Mouse (Mus musculus) layer of hippocampus, adult 8-10 months (tissue): Measurements from ENCODE around the gene Commd7. TPM values are rescaled to one million over a fixed set of nuclear protein-coding genes. Genes with fewer than 3 reads are reported as not detected.

Experiments used
- DNase-seq, 2 experiments: peaks; one replicate each; pipeline ENCODE4 v3.0.0; 2022; ENCODE audit warnings: low spot score in 2 of 2
- total RNA-seq, 4 experiments: library from RNA; stranded (reverse); gene quantifications; 2 replicates each; pipeline ENCODE4 v1.2.4; 2022

Commd7 gene
- total RNA-seq, 4 experiments from 2014 or later, result 26.1 to 35.8 (median 29.9) TPM

DNA sequence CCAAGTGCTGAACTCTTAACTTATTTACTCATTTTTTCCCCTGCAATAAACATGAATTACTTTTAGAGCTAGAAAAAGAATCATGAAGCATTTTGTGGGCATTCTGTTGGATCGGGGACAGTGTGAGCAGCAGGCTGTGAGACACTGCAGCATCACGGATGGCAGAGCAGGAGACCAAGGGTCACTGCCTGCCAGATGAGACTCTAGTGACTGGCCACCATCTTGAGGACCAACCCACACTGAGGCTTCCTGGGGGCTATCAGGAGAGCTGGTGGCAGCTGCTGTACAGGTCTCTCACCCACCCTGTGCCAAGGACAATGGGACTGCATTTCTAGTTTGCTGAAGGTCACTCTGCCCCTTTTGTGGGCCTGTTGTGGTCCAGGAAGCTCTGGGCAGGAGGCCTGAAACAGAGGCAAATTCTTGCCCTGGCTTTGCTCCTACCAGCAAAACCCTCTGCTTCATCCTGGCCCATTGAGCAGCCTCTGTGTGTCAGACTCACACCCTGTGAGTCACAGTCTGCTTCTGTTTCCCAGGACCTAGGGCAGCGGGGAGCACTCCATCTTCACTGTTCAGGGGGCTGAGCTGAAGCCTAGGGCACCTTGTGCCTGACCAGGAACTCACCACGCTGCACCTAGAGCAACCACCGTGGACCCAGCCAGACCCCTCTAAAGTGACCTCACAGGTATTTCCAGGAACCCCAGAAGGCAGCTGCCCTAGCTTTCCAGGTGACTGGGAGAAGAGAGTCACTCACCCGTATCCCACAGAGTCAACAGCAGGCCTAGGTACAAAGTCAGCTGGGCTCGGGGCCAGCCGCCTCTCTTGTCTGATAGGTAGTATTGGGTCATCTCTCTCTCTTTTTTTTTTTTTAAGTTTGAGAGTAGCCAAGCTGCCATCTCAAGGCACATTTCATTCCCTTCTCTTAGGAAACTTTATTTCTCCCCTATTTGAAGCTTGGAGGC is 40.2 kb downstream of the Commd7 start:
- DNase-seq, result no peak

DNA sequence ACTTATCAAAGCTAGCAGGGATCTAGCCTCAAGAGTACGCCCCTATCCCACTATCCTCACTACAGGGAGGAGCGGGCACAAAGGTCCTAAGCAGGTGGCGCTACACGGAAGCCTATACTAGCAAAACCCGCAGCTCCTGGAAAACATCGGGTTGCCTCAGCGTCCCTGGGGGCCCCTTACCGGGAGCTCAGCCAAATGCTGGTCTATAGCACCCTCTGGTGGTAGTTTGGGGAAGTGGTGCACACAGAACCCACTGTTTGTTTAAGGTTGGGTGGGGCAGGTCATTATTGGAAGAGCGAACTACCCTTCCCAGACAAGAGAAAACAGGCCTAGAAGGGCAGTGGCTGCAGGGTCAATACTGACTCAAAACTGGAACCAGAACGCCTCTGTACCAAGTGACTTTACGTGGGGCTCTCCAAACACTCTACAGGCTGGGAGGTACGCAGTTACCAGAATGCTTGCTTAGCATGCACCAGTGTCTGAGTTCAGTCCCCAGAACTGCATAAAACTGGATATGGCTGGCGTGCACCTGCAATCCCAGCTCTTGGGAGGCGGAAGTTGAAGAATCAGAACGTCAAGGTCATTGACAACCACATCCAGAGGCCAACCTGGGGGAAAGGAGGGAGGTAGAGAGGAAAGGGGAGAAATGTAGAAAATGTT is 45.9 kb downstream of the Commd7 start:
- DNase-seq, result peak; percentile 45 to 83

DNA sequence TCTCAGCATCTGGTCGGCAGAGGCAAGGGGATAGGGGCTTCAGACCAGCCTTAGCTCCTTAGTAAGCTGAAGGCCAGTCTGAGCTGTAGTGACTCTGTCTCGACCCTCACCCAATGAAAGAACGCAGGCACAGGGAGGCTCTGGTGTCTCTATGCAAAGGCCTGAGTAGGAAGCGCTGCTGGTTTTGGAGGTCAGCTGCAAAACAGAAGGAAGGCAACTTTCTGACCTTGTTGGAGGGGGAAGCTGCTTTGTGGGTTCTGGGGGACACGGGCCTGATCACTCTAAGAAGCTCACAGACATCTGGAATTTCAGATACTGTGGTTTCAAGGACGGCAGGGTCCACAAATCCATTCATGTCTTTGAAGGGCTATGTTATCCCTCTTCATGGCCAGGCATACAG is 46.6 kb downstream of the Commd7 start:
- no peak for DNase-seq

DNA sequence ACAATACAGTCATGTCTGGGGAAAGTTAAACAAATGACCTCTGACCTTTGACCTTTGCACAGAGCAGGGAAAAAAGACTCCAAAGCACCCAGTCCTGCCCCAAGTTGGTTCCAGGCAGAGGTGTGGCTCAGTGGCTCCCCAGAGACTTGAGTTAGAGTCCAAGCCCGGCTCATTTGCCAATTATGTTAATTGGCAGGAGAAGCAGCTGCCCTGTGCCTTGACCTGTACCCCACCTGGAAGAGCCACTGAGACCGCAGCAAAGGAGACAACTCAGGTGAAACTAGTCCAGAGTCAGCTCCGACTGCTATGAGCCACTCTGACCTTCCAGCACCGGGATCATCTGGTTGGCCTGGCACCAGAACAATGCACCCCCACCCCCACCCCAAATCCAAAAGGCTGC is 48.2 kb downstream of the Commd7 start:
- no peak for DNase-seq

DNA sequence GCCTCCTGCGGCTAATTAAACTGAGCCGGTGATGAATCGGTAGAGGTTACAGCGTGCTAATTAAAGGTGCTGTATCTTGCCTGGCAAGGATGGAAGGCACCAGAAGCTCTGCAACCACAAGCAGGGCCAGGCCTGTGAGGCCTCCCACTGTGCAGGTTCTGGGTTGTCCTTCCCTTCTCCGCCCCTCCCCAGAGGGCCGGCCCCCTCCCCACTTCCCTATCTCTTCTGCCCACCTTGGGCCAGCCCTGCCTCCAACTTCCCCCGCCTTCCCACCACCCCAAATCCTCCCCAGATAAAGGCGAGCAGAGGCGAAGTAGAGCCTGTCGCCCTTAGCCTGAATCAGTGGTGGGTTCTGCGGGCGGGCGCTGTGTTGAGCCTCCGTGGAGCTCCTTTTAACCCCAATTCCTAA is 48.9 kb downstream of the Commd7 start:
- no peak for DNase-seq

DNA sequence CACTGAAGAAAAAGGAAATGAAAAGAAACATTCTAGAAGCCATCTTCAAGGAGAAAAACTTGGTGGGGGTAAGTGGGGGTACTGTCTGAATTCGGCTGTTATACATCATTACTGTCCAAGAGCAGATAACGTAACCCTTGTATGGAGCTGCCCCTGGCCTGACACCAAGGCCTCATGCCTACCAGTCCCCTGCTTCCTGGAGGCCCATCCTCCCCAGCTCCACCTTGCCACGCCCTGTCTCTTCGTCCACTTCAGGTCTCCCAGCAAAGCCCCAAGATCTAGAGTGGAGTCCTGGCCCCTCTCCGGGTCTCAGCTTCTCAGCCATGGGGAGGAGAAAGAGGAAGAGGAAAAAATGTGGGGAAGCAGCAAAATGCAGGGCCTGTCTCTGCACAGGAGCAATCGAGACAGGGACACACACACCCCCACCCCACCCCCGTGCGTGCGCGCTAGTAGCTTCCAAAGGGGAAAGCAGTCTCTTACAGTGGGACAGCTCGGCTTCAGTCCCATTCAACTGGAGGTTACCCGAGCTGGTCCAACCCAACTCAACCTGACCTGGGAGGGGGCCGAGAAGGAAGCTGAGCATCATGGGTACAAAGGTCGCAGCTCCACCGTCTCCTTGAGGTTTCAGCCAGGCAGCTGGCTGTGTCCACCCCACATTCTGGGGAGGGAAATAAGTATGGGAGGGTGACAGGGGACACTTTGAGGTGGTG is 49.5 kb downstream of the Commd7 start:
- no peak for DNase-seq

DNA sequence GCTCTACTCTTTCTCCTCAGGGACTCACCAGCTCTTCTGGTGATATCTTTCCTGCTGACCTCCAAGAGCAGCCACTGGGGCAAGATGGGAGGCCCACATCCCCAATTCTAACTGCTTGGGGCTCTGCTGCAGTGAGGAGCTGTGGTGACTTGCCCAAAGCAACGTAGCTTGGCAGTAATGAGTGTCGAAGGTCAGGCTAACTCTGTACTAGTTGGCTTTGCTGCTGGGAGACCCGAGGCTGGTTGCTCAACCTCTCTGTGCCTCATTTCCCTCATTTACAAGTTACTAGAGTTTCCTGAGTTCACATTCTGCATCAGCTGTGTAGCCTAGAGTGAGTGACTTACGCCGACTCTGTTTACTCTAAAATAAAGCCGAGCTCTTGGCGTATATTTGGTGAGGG is 51.2 kb downstream of the Commd7 start:
- no peak for DNase-seq

DNA sequence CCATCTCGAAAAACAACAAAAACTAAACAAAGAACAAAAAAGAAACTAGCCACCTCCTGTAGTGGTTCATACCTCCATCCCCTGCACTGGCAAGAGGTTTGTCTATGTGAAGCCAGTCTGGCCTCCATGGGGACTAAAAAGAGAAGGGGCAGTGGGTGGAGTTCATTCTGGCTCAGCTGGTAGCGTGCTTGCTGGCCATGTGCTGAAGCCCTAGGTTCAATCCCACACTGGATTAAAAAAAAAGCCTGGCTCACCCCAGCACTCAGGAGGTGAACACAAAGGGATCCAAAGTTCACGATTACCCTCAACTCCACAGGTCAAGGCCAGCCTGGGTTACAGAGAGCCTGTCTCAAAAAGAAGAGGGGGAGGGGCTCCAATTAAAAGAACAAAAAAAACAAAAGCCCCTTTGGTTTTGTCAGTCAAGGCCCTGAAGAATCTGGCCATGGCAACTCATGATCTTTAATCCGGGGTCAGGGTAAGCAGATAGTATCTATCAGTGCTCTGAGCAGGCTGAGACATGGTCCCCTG is 52.1 kb downstream of the Commd7 start:
- no peak for DNase-seq

DNA sequence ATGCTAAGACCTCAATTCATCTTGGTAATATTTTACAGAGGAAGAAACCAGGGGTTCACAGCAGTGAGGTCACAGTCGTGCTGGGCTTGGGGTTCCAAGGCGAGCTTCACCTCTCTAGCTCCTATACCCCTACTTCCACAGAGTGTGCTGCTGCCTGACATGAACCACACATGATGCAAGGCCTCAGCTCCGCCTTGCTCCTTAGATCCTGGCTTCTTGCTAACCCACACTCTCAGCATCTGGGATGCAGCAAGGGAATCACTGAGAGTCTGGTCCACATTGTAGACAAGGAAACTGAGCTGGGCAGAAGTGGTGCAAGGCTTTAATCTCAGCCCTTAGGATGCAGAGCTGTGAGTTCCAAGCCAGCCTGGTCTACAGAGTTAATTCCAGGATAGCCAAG is 52.5 kb downstream of the Commd7 start:
- DNase-seq, result no peak

DNA sequence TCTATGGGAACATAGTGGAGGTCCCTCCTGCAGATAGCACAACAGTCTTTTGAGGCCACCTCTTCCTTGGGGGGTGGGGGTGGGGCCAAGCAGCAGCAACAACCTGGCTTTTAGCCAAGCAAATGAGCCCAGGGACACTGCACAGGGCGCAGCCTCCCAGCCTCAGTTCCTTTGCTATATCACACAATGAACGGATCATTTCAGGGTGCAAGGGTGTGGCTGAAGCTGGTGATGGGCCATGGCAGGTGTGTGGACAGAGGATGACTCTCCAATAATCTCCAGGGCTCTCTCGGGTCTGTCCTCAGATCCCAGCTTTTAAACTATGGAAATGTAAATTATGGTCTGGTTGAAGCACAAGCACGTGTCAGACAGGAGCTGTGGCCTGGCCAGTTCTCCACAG is 55.5 kb downstream of the Commd7 start:
- no peak for DNase-seq

DNA sequence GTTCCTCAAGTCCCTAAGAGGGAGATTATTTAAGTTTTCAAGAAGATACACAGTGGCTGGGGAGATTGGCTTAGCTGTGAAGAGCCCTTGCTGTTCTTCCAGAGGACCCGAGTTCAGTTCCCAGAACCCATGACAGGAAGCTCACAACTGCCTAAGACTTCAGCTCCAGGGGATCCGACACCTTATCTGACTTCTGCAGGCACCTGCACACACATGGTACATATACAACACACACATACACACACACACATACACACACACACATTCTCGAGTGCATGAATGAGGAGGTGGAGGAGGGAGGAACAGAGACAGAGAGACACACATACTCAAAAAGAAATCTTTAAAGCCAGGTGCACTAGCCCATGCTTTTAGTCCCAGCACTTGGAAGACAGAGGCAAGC is 56.4 kb downstream of the Commd7 start:
- no peak for DNase-seq

DNA sequence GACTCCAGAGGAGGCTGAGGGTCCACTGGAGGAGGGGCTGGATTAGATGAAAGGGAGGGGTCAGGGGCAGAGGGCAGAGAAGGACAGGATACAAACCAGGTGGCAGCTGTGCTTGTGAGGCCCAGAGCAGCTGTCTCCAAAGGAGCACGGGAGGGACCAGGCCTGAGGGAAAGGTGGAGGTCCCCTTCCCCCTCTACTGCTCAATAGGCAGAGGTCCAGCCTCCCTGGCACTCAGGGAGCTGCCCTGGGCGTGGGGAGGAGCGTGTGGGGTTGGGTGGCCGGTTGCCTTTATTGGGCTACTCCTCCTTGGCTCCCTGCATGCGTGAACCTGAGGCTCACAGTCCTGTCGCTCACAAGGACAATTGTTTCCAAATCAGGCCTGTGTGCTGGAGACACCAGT is 57.0 kb downstream of the Commd7 start:
- DNase-seq, result no peak

DNA sequence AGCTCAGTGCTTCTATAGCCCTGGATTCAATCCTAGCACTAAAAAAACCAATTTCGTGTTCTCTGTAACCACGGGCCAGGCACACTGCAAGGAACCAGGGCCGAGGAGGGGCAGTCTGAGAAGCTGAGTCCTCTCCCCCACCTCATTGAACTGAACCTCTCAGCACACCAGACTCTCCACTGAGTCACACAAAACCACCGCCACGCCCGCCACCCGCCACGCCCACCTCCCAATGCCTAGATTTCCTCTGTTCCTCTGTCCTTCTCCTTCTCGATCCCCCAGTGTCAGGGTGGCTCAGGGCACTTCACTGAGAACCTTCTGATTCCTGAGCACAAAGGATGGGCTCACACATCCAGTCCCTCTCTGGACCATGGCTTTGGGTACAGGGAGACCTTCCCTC is 59.5 kb downstream of the Commd7 start:
- no peak for DNase-seq

DNA sequence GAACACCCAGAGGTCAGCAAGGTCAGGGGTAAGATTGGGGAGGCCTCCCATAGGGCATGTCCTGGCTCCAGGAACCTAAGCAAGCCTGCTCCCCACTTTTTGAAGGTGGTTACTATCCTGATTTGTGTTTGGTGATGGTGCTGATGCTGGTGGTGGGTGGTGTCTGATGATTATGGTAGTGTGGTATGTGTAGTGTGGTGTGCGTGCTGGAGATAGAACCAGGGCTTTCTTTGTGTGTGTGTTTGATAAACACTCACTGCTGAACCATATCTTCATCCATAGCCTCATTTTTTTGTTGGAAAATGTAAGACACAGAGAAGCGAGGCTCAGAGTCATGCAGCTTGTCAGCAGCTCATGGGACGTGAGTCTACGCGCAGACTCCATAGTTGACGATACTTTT is 64.0 kb downstream of the Commd7 start:
- no peak for DNase-seq

DNA sequence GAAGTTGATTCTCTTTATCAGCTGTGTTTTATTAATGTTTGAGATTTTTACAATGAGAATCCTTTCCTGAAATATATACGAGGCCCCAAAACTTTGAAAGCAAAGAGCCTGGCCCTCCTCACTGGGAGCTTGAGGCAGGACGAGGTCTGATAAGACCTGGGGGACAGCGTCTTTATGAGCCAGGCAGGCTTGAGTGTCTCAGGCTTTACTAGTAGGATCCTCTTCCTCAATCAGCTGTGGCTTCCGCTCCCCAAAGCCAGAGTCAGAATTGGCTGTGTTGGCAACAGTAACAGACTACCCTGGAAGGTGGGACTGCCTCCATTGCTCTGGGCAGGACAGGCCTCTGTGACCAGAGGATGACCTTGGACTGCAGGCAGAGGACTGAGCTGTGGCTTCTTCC is 64.6 kb downstream of the Commd7 start:
- DNase-seq, result no peak

Other genes starting within 250 kb of the Commd7 start
- gene 4930404H24Rik, start 140.0 kb downstream of the Commd7 start, total RNA-seq, result 1 to 10 TPM in 1 of 4 experiments, not detected in 3; 1.8 TPM
- 10 to 100 TPM; 44.4 to 47.8 (median 45.1) TPM for gene Nol4l, start 102.8 kb downstream of the Commd7 start, total RNA-seq
- gene Dnmt3b, start 16.7 kb upstream of the Commd7 start, total RNA-seq, result 1 to 10 TPM in 3 of 4 experiments, under 1 TPM in 1; 0.41 to 2.6 (median 2.0) TPM
- under 1 TPM in 2 of 4 experiments, not detected in 2; 0.18 to 0.20 TPM for gene Dnmt3c, start 63.9 kb upstream of the Commd7 start, total RNA-seq
- 10 to 100 TPM; 71.8 to 84.9 (median 76.6) TPM for gene Mapre1, start 108.5 kb upstream of the Commd7 start, total RNA-seq
- under 1 TPM; 0.14 to 0.61 (median 0.37) TPM for gene Efcab8, start 147.2 kb upstream of the Commd7 start, total RNA-seq
- not detected for gene Sun5, start 238.3 kb upstream of the Commd7 start, total RNA-seq
- not detected for gene Bpifb2, start 242.3 kb upstream of the Commd7 start, total RNA-seq